Comparison of ENCODE assay signal across 14 mouse cellular contexts in genomic region chr4:53549375-53549774, GRCm38 (mm10).
DNase-seq lines count a peak whose midpoint lies in the region; ATAC-seq and TF ChIP-seq lines count a peak whose summit lies in the region.
"Had no signal": no experiment of that assay in that cellular context is flagged by ENCODE, and none has a peak within 500 bp of the region (broad histone marks: within the 10 kb centered on the region; RNA-seq: fewer than 3 reads in every experiment).

No protein-coding gene starts in this region.

- no peak overlapping the region for H3K27ac ChIP-seq in intestine, postnatal 0 days (ENCODE audit: low read depth, low read length)
- no peak overlapping the region for H3K27ac ChIP-seq in intestine, embryonic 16.5 days (ENCODE audit: low read length)
- no peak overlapping the region for H3K27ac ChIP-seq in stomach, postnatal 0 days (replicated peaks)
- H3K27ac ChIP-seq: heart, embryonic 15.5 days had no signal

- no peaks in the 10 kb centered on the region for H3K27me3 ChIP-seq in intestine, postnatal 0 days (replicated peaks; ENCODE audit: control insufficient read depth, insufficient read depth, low read length)
- no peaks in the 10 kb centered on the region for H3K27me3 ChIP-seq in intestine, embryonic 16.5 days (replicated peaks; ENCODE audit: control insufficient read depth, insufficient read depth, low read length)
- H3K27me3 ChIP-seq in stomach, postnatal 0 days (ENCODE audit: control insufficient read depth, insufficient read depth, low read length), result no peaks in the 10 kb centered on the region
- H3K27me3 ChIP-seq: heart, embryonic 15.5 days had no signal

- WGBS in intestine, postnatal 0 days, result 66% methylated on average over 4 of the region's 4 CpGs
- 69% methylated on average over 4 of the region's 4 CpGs for WGBS in intestine, embryonic 16.5 days
- 65% methylated on average over 4 of the region's 4 CpGs for WGBS in stomach, postnatal 0 days

- TF ChIP-seq EP300 in stomach, postnatal 0 days (optimal IDR thresholded peaks at IDR 0.05), result no peak

- peaks cover 32% of the 10 kb centered on the region for H3K36me3 ChIP-seq in intestine, postnatal 0 days (ENCODE audit: control insufficient read depth, insufficient read depth)
- no peaks in the 10 kb centered on the region for H3K36me3 ChIP-seq in intestine, embryonic 16.5 days (ENCODE audit: control insufficient read depth, insufficient read depth, low read length)
- no peaks in the 10 kb centered on the region; the same call in 1 of the 2 replicates for H3K36me3 ChIP-seq in stomach, postnatal 0 days (ENCODE audit: control insufficient read depth, insufficient read depth, low read length)
- H3K36me3 ChIP-seq: heart, embryonic 15.5 days had no signal

- no peak overlapping the region for H3K4me2 ChIP-seq in intestine, postnatal 0 days (replicated peaks; ENCODE audit: low read depth)
- no peak overlapping the region for H3K4me2 ChIP-seq in intestine, embryonic 16.5 days (ENCODE audit: low read depth, low read length)
- no peak overlapping the region for H3K4me2 ChIP-seq in stomach, postnatal 0 days (replicated peaks; ENCODE audit: low read depth)
- H3K4me2 ChIP-seq: heart, embryonic 15.5 days had no signal

- peak; percentile 53 for TF ChIP-seq CTCF in intestine, postnatal 0 days (IDR thresholded peaks at IDR 0.05; ENCODE audit: low read depth)
- TF ChIP-seq CTCF in stomach, postnatal 0 days (IDR thresholded peaks at IDR 0.05; ENCODE audit: low read depth), result peak; percentile 65

- no peaks in the 10 kb centered on the region for H3K4me1 ChIP-seq in intestine, postnatal 0 days (replicated peaks; ENCODE audit: control insufficient read depth, insufficient read depth, low read length)
- H3K4me1 ChIP-seq in intestine, embryonic 16.5 days (ENCODE audit: control insufficient read depth, insufficient read depth, low read length), result no peaks in the 10 kb centered on the region
- H3K4me1 ChIP-seq in stomach, postnatal 0 days (replicated peaks; ENCODE audit: control insufficient read depth, insufficient read depth), result no peaks in the 10 kb centered on the region

- ATAC-seq in intestine, postnatal 0 days, result no peak
- ATAC-seq in intestine, embryonic 16.5 days, result no peak
- no peak for ATAC-seq in stomach, postnatal 0 days (ENCODE audit: low FRiP score, low TSS enrichment)
- ATAC-seq: inflammation-experienced regulatory T-cells, adult 6 months had no signal

- no peak overlapping the region for H3K9ac ChIP-seq in intestine, postnatal 0 days (ENCODE audit: low read depth, low read length)
- H3K9ac ChIP-seq in intestine, embryonic 16.5 days (ENCODE audit: low read depth, low read length), result no peak overlapping the region
- no peak overlapping the region for H3K9ac ChIP-seq in stomach, postnatal 0 days (ENCODE audit: low read length)
- H3K9ac ChIP-seq: heart, embryonic 15.5 days had no signal

- no peaks in the 10 kb centered on the region for H3K9me3 ChIP-seq in intestine, postnatal 0 days (ENCODE audit: control insufficient read depth)
- no peaks in the 10 kb centered on the region for H3K9me3 ChIP-seq in intestine, embryonic 16.5 days (ENCODE audit: control insufficient read depth, low read length)
- no peaks in the 10 kb centered on the region for H3K9me3 ChIP-seq in stomach, postnatal 0 days (ENCODE audit: control insufficient read depth, low read length)
- H3K9me3 ChIP-seq: heart, embryonic 15.5 days had no signal

- no peak overlapping the region for H3K4me3 ChIP-seq in intestine, postnatal 0 days (ENCODE audit: low read depth, low read length)
- H3K4me3 ChIP-seq in intestine, embryonic 16.5 days (ENCODE audit: low read length), result no peak overlapping the region
- H3K4me3 ChIP-seq in stomach, postnatal 0 days (ENCODE audit: low read depth, low read length), result no peak overlapping the region
- H3K4me3 ChIP-seq: erythroblast, embryonic 14.5 days; heart, embryonic 15.5 days had no signal

- DNase-seq in cerebellum, postnatal 10 days, result peak; percentile 31 to 32
- DNase-seq in cerebellum, postnatal 4 days (ENCODE audit: low spot score in 2 of 2), result no peak
- peak; percentile 11 for DNase-seq in retina, adult 2 months (ENCODE audit: low read depth, low spot score)
- no peak for DNase-seq in retina, embryonic 14.5 days (ENCODE audit: low spot score)
- no peak for DNase-seq in stomach, postnatal 0 days (ENCODE audit: low spot score)
- DNase-seq in frontal cortex, postnatal 10 days (ENCODE audit: low spot score in 2 of 2), result no peak
- DNase-seq: adrenal gland, postnatal 25 days; kidney, postnatal 4 days; right cerebral cortex, postnatal 4 days had no signal

Comparison
In these comparisons a context has a peak if more than half of its experiments do, and no peak if none do; other contexts are left out.
1. DNase-seq: peak in cerebellum, postnatal 10 days (2 of 2) and retina, adult 2 months (single experiment); none in cerebellum, postnatal 4 days (0 of 2), retina, embryonic 14.5 days (single experiment), stomach, postnatal 0 days (single experiment) and frontal cortex, postnatal 10 days (0 of 2).